ENCODE assay signal across 12 mouse cellular contexts in genomic region chr7:99563224-99563623, GRCm38 (mm10). TPM values are rescaled to one million over a fixed set of nuclear protein-coding genes. Genes with fewer than 3 reads are reported as not detected.
A peak's percentile ranks its signal among the peaks of the same experiment; 100 is the strongest.
DNase-seq lines count a peak whose midpoint lies in the region; ATAC-seq and TF ChIP-seq lines count a peak whose summit lies in the region.
"Had no signal": no experiment of that assay in that cellular context is flagged by ENCODE, and none has a peak within 500 bp of the region (broad histone marks: within the 10 kb centered on the region; RNA-seq: fewer than 3 reads in every experiment).

No protein-coding gene starts in this region.

- ATAC-seq in liver, embryonic 14.5 days (ENCODE audit: insufficient read depth) = no peak
- ATAC-seq in liver, postnatal 0 days = no peak

- H3K36me3 ChIP-seq in liver, embryonic 14.5 days (replicated peaks; ENCODE audit: control insufficient read depth, insufficient read depth, low read depth) = no peaks in the 10 kb centered on the region
- no peaks in the 10 kb centered on the region for H3K36me3 ChIP-seq in liver, postnatal 0 days (replicated peaks; ENCODE audit: insufficient read depth, low read length)
- H3K36me3 ChIP-seq: limb, embryonic 15.5 days; neural tube, embryonic 15.5 days had no signal

- no peak overlapping the region for H3K4me2 ChIP-seq in liver, embryonic 14.5 days (ENCODE audit: low read depth)
- H3K4me2 ChIP-seq in liver, postnatal 0 days (ENCODE audit: low read depth, low read length) = no peak overlapping the region
- H3K4me2 ChIP-seq: limb, embryonic 15.5 days; neural tube, embryonic 15.5 days had no signal

- H3K27me3 ChIP-seq in liver, embryonic 14.5 days (ENCODE audit: control insufficient read depth, insufficient read depth, low read length) = no peaks in the 10 kb centered on the region
- no peaks in the 10 kb centered on the region for H3K27me3 ChIP-seq in liver, postnatal 0 days (ENCODE audit: insufficient read depth, low read length)
- H3K27me3 ChIP-seq: limb, embryonic 15.5 days; neural tube, embryonic 15.5 days had no signal

- intact Hi-C loops in gastrocnemius, adult 2 months (cut with DNase I) = loop anchor here (2.0 kb wide), 1 partner anchor 26 kb away; no protein-coding TSS in a partner anchor

- WGBS in liver, embryonic 14.5 days (ENCODE audit: insufficient replicate concordance) = 74% methylated on average over 7 of the region's 7 CpGs
- 66% methylated on average over 7 of the region's 7 CpGs for WGBS in liver, postnatal 0 days (ENCODE audit: insufficient replicate concordance)

- peak; percentile 38; the same call in 1 of the 2 replicates for TF ChIP-seq CTCF in gastrocnemius, adult 2 months (IDR thresholded peaks at IDR 0.05)
- TF ChIP-seq CTCF in liver, embryonic 14.5 days (IDR thresholded peaks at IDR 0.05; ENCODE audit: low read depth) = 0 out of 2 replicates have a peak, but pooled peaks have one; percentile 21
- TF ChIP-seq CTCF in liver, postnatal 0 days (IDR thresholded peaks at IDR 0.05; ENCODE audit: low read depth) = no peak
- 0 out of 2 replicates have a peak, but pooled peaks have one; percentile 30 for TF ChIP-seq CTCF in cortical plate, adult 2 months (IDR thresholded peaks at IDR 0.05; ENCODE audit: extremely low read depth, insufficient read depth, low read length)

- H3K4me3 ChIP-seq in gastrocnemius, adult 2 months = no peak overlapping the region
- H3K4me3 ChIP-seq in liver, embryonic 14.5 days (ENCODE audit: insufficient read depth in 1 of 2, low read depth in 2 of 2, low read length in 2 of 2) = no peak overlapping the region
- H3K4me3 ChIP-seq in liver, postnatal 0 days (ENCODE audit: low read depth, low read length) = no peak overlapping the region
- H3K4me3 ChIP-seq in cortical plate, adult 2 months (ENCODE audit: insufficient read depth, low read length) = no peak overlapping the region
- H3K4me3 ChIP-seq: limb, embryonic 15.5 days; neural tube, embryonic 15.5 days had no signal

- H3K4me1 ChIP-seq in liver, embryonic 14.5 days (replicated peaks; ENCODE audit: control insufficient read depth in 2 of 2, insufficient read depth in 2 of 2, low read length in 1 of 2) = peaks cover 0 to 8% of the 10 kb centered on the region in 2 experiments; a peak in 3 of 4 replicates
- peaks cover 3% of the 10 kb centered on the region; the same call in 1 of the 2 replicates for H3K4me1 ChIP-seq in liver, postnatal 0 days (ENCODE audit: insufficient read depth)
- H3K4me1 ChIP-seq in cortical plate, adult 2 months (ENCODE audit: control insufficient read depth, insufficient read depth, low read length) = peaks cover 17% of the 10 kb centered on the region

- DNase-seq in gastrocnemius, adult 2 months = no peak
- DNase-seq in gastrocnemius, postnatal 10 days = no peak
- no peak for DNase-seq in liver, embryonic 14.5 days (ENCODE audit: low read depth in 3 of 3, low spot score in 3 of 3)
- no peak for DNase-seq in liver, postnatal 0 days
- peak; percentile 67 for DNase-seq in MN1 (ENCODE audit: low spot score)
- DNase-seq in kidney, adult 18-20 months = no peak
- no peak for DNase-seq in frontal cortex, postnatal 14 days (ENCODE audit: low spot score in 2 of 2)
- DNase-seq: kidney, adult 11 months; spleen, adult 18-20 months had no signal

- H3K27ac ChIP-seq in gastrocnemius, adult 2 months = no peak overlapping the region
- H3K27ac ChIP-seq in liver, embryonic 14.5 days = no peak overlapping the region
- no peak overlapping the region for H3K27ac ChIP-seq in liver, postnatal 0 days (ENCODE audit: low read depth)
- no peak overlapping the region for H3K27ac ChIP-seq in cortical plate, adult 2 months (ENCODE audit: insufficient read depth, low read length)
- H3K27ac ChIP-seq: limb, embryonic 15.5 days; neural tube, embryonic 15.5 days had no signal

- no peak for TF ChIP-seq POLR2A in cortical plate, adult 2 months (IDR thresholded peaks at IDR 0.05; ENCODE audit: extremely low read depth, insufficient read depth, low read length)

- TF ChIP-seq EP300 in liver, embryonic 14.5 days (IDR thresholded peaks at IDR 0.05; ENCODE audit: low read depth) = no peak
- TF ChIP-seq EP300 in liver, postnatal 0 days (IDR thresholded peaks at IDR 0.05; ENCODE audit: low read depth) = no peak

- H3K9me3 ChIP-seq in liver, embryonic 14.5 days (ENCODE audit: control insufficient read depth, low read length) = no peaks in the 10 kb centered on the region
- H3K9me3 ChIP-seq in liver, postnatal 0 days (ENCODE audit: low read length) = no peaks in the 10 kb centered on the region
- H3K9me3 ChIP-seq: limb, embryonic 15.5 days; neural tube, embryonic 15.5 days had no signal

- H3K9ac ChIP-seq in liver, embryonic 14.5 days (replicated peaks) = no peak overlapping the region
- no peak overlapping the region for H3K9ac ChIP-seq in liver, postnatal 0 days (replicated peaks)
- H3K9ac ChIP-seq: limb, embryonic 15.5 days; neural tube, embryonic 15.5 days had no signal

RNA-seq across cellular contexts. Expression of gene Arrb1, which starts 28.0 kb away (rescaled TPM):
- total RNA-seq in gastrocnemius, adult 2 months (2021) = 10 to 100 TPM in 1 of 2 experiments, 1 to 10 TPM in 1; 6.9 to 10.8 TPM
- total RNA-seq in gastrocnemius, postnatal 10 days (2021) = 10 to 100 TPM; 21.4 to 26.2 TPM
- 234 and 235 TPM in 2 replicates for polyA plus RNA-seq in liver, embryonic 14.5 days (2012; rRNA removed)
- polyA plus RNA-seq in liver, embryonic 14.5 days (2014; fragmentation: Nextera tagmentation; extraction: Ambion mirVana) = 30.1 and 36.4 TPM in 2 replicates
- 20.1 and 21.8 TPM in 2 replicates for polyA plus RNA-seq in liver, postnatal 0 days (2015; fragmentation: Nextera tagmentation; extraction: Ambion mirVana)
- 130 and 141 TPM in 2 replicates for polyA plus RNA-seq in cortical plate, adult 2 months (2012; rRNA removed)
